Mouse (Mus musculus): ENCODE measurements around the gene Slc5a8.

DNA sequence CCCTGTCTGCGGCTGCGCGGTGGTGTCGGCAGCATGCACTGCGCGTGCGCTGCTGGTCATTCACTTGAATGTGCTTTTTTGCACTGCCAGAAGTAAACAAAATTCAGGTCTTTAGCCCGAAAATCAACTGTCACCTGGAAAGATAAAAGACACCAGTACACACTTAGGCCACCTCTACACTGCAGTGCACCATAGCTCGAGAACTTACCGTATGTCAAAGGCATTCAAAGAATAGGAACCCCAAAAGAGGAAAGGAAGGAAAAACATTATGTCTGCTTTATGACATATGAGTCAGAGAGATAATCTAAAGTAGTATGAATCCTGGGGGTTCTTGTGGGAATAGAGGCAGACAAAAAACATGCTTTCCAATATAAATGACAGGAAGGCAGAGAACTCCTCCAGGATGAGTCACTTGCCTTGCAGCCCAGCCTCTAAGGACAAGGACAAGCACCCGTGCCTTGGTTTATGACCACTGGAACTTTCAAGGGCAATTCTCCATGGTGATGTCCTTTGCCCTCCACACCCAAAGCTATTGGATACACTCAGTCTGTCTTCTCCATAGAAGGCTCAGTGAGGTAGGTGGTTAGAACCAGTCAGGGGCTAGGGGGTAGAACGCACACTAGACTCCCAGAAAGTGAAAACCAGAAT, 64.0 kb downstream of the Slc5a8 start:
- TF ChIP-seq GATA1 (IDR thresholded peaks at IDR 0.05; ENCODE audit: low read length) (no peak), TAL1 (IDR thresholded peaks at IDR 0.05; ENCODE audit: low read length) (no peak)

Measured in erythroblast, embryonic 14.5 days (primary cell).